Mouse (Mus musculus): ENCODE results near the gene Itpkb. TPM values are rescaled to one million over a fixed set of nuclear protein-coding genes. Genes with fewer than 3 reads are reported as not detected.

Gene Itpkb
- polyA plus RNA-seq, 1 experiment from 2014 or later, result 9.4 TPM

GRCm38 (mm10) chr1:180347907-180348306 lies 17.6 kb downstream of the Itpkb start:
- Histone ChIP-seq H3K4me3 (ENCODE audit: low read length) (no peak overlapping the region), H3K4me1 (replicated peaks; ENCODE audit: control insufficient read depth, insufficient read depth, low read length) (peaks cover 24% of the 10 kb centered on the region), H3K27me3 (ENCODE audit: control insufficient read depth, insufficient read depth, low read depth, low read length) (no peaks in the 10 kb centered on the region), H3K27ac (ENCODE audit: low read length) (no peak overlapping the region), H3K4me2 (ENCODE audit: low read depth, low read length) (no peak overlapping the region), H3K9me3 (ENCODE audit: control insufficient read depth, low read length) (no peaks in the 10 kb centered on the region), H3K9ac (ENCODE audit: low read length) (no peak overlapping the region), H3K36me3 (ENCODE audit: control insufficient read depth, insufficient read depth, low read length) (no peaks in the 10 kb centered on the region)
- no peak for ATAC-seq (ENCODE audit: low read depth)
- WGBS, result 80% methylated on average over 6 of the region's 6 CpGs

GRCm38 (mm10) chr1:180349090-180349489 lies 18.8 kb downstream of the Itpkb start:
- H3K27ac ChIP-seq (ENCODE audit: low read length), result no peak overlapping the region
- H3K36me3 ChIP-seq (ENCODE audit: control insufficient read depth, insufficient read depth, low read length), result no peaks in the 10 kb centered on the region
- no peak overlapping the region for H3K4me3 ChIP-seq (ENCODE audit: low read length)
- H3K4me1 ChIP-seq (replicated peaks; ENCODE audit: control insufficient read depth, insufficient read depth, low read length), result peaks cover 25% of the 10 kb centered on the region
- H3K9ac ChIP-seq (ENCODE audit: low read length), result no peak overlapping the region
- ATAC-seq (ENCODE audit: low read depth), result no peak
- no peaks in the 10 kb centered on the region for H3K27me3 ChIP-seq (ENCODE audit: control insufficient read depth, insufficient read depth, low read depth, low read length)
- H3K9me3 ChIP-seq (ENCODE audit: control insufficient read depth, low read length), result no peaks in the 10 kb centered on the region
- no peak overlapping the region for H3K4me2 ChIP-seq (ENCODE audit: low read depth, low read length)

- Histone ChIP-seq H3K27ac (ENCODE audit: low read length) (no peak overlapping the region), H3K4me2 (ENCODE audit: low read depth, low read length) (no peak overlapping the region), H3K27me3 (ENCODE audit: control insufficient read depth, insufficient read depth, low read depth, low read length) (no peaks in the 10 kb centered on the region), H3K4me3 (ENCODE audit: low read length) (no peak overlapping the region), H3K9ac (ENCODE audit: low read length) (no peak overlapping the region), H3K9me3 (ENCODE audit: control insufficient read depth, low read length) (no peaks in the 10 kb centered on the region), H3K4me1 (replicated peaks; ENCODE audit: control insufficient read depth, insufficient read depth, low read length) (peaks cover 39% of the 10 kb centered on the region), H3K36me3 (ENCODE audit: control insufficient read depth, insufficient read depth, low read length) (no peaks in the 10 kb centered on the region)
- 21% methylated on average over 3 of the region's 3 CpGs for WGBS
- ATAC-seq (ENCODE audit: low read depth), result no peak
Observed at GRCm38 (mm10) chr1:180352258-180352657, 22.0 kb downstream of the Itpkb start.

- H3K9ac ChIP-seq (ENCODE audit: low read length), result no peak overlapping the region
- H3K27me3 ChIP-seq (ENCODE audit: control insufficient read depth, insufficient read depth, low read depth, low read length), result no peaks in the 10 kb centered on the region
- ATAC-seq (ENCODE audit: low read depth), result no peak
- H3K4me3 ChIP-seq (ENCODE audit: low read length), result no peak overlapping the region
- no peaks in the 10 kb centered on the region for H3K36me3 ChIP-seq (ENCODE audit: control insufficient read depth, insufficient read depth, low read length)
- H3K9me3 ChIP-seq (ENCODE audit: control insufficient read depth, low read length), result no peaks in the 10 kb centered on the region
- no peak overlapping the region for H3K4me2 ChIP-seq (ENCODE audit: low read depth, low read length)
- no peak overlapping the region for H3K27ac ChIP-seq (ENCODE audit: low read length)
- H3K4me1 ChIP-seq (replicated peaks; ENCODE audit: control insufficient read depth, insufficient read depth, low read length), result peaks cover 41% of the 10 kb centered on the region
- 45% methylated on average over 4 of the region's 4 CpGs for WGBS
Observed at GRCm38 (mm10) chr1:180354129-180354528, 23.8 kb downstream of the Itpkb start.

- Histone ChIP-seq H3K4me1 (replicated peaks; ENCODE audit: control insufficient read depth, insufficient read depth, low read length) (peaks cover 41% of the 10 kb centered on the region), H3K9ac (ENCODE audit: low read length) (no peak overlapping the region), H3K27ac (ENCODE audit: low read length) (0 out of 2 replicates have a peak overlapping the region, but pooled peaks have one; percentile 28), H3K9me3 (ENCODE audit: control insufficient read depth, low read length) (no peaks in the 10 kb centered on the region), H3K4me3 (ENCODE audit: low read length) (no peak overlapping the region), H3K4me2 (ENCODE audit: low read depth, low read length) (no peak overlapping the region), H3K36me3 (ENCODE audit: control insufficient read depth, insufficient read depth, low read length) (no peaks in the 10 kb centered on the region), H3K27me3 (ENCODE audit: control insufficient read depth, insufficient read depth, low read depth, low read length) (no peaks in the 10 kb centered on the region)
- ATAC-seq (ENCODE audit: low read depth), result no peak
- 81% methylated on average over 13 of the region's 13 CpGs for WGBS
Observed at GRCm38 (mm10) chr1:180354976-180355730, 24.9 kb downstream of the Itpkb start.

- Histone ChIP-seq H3K27ac (ENCODE audit: low read length) (peak overlapping the region; percentile 28), H3K9ac (ENCODE audit: low read length) (no peak overlapping the region), H3K4me2 (ENCODE audit: low read depth, low read length) (no peak overlapping the region), H3K4me3 (ENCODE audit: low read length) (no peak overlapping the region), H3K36me3 (ENCODE audit: control insufficient read depth, insufficient read depth, low read length) (no peaks in the 10 kb centered on the region; the same call in 1 of the 2 replicates), H3K9me3 (ENCODE audit: control insufficient read depth, low read length) (no peaks in the 10 kb centered on the region), H3K27me3 (ENCODE audit: control insufficient read depth, insufficient read depth, low read depth, low read length) (no peaks in the 10 kb centered on the region), H3K4me1 (replicated peaks; ENCODE audit: control insufficient read depth, insufficient read depth, low read length) (peaks cover 41% of the 10 kb centered on the region)
- peak; percentile 27; the same call in 1 of the 2 replicates for ATAC-seq (ENCODE audit: low read depth)
- 71% methylated on average over 4 of the region's 4 CpGs for WGBS
Observed at GRCm38 (mm10) chr1:180356176-180356575, 25.9 kb downstream of the Itpkb start.

GRCm38 (mm10) chr1:180356857-180357256 lies 26.6 kb downstream of the Itpkb start:
- Histone ChIP-seq H3K9me3 (ENCODE audit: control insufficient read depth, low read length) (no peaks in the 10 kb centered on the region), H3K4me2 (ENCODE audit: low read depth, low read length) (no peak overlapping the region), H3K36me3 (ENCODE audit: control insufficient read depth, insufficient read depth, low read length) (no peaks in the 10 kb centered on the region; the same call in 1 of the 2 replicates), H3K27me3 (ENCODE audit: control insufficient read depth, insufficient read depth, low read depth, low read length) (no peaks in the 10 kb centered on the region), H3K4me3 (ENCODE audit: low read length) (no peak overlapping the region), H3K4me1 (replicated peaks; ENCODE audit: control insufficient read depth, insufficient read depth, low read length) (peaks cover 35% of the 10 kb centered on the region), H3K27ac (ENCODE audit: low read length) (no peak overlapping the region), H3K9ac (ENCODE audit: low read length) (no peak overlapping the region)
- 58% methylated on average over 6 of the region's 6 CpGs for WGBS
- ATAC-seq (ENCODE audit: low read depth), result no peak

- H3K27ac ChIP-seq (ENCODE audit: low read length), result no peak overlapping the region
Observed at GRCm38 (mm10) chr1:180357893-180358331, 27.6 kb downstream of the Itpkb start.

GRCm38 (mm10) chr1:180358466-180358865 lies 28.2 kb downstream of the Itpkb start:
- 87% methylated on average over 8 of the region's 9 CpGs for WGBS
- Histone ChIP-seq H3K4me3 (ENCODE audit: low read length) (no peak overlapping the region), H3K27ac (ENCODE audit: low read length) (no peak overlapping the region), H3K4me2 (ENCODE audit: low read depth, low read length) (no peak overlapping the region), H3K27me3 (ENCODE audit: control insufficient read depth, insufficient read depth, low read depth, low read length) (no peaks in the 10 kb centered on the region), H3K36me3 (ENCODE audit: control insufficient read depth, insufficient read depth, low read length) (no peaks in the 10 kb centered on the region; the same call in 1 of the 2 replicates), H3K9ac (ENCODE audit: low read length) (no peak overlapping the region), H3K4me1 (replicated peaks; ENCODE audit: control insufficient read depth, insufficient read depth, low read length) (peaks cover 30% of the 10 kb centered on the region), H3K9me3 (ENCODE audit: control insufficient read depth, low read length) (no peaks in the 10 kb centered on the region)
- no peak for ATAC-seq (ENCODE audit: low read depth)

More at GRCm38 (mm10) chr1:180357893-180358331, 27.6 kb downstream of the Itpkb start:
- 45% methylated on average over 7 of the region's 7 CpGs for WGBS
- no peaks in the 10 kb centered on the region for H3K27me3 ChIP-seq (ENCODE audit: control insufficient read depth, insufficient read depth, low read depth, low read length)
- peaks cover 29% of the 10 kb centered on the region for H3K4me1 ChIP-seq (replicated peaks; ENCODE audit: control insufficient read depth, insufficient read depth, low read length)
- no peak overlapping the region for H3K4me2 ChIP-seq (ENCODE audit: low read depth, low read length)
- H3K36me3 ChIP-seq (ENCODE audit: control insufficient read depth, insufficient read depth, low read length), result no peaks in the 10 kb centered on the region; the same call in 1 of the 2 replicates
- ATAC-seq (ENCODE audit: low read depth), result no peak
- no peaks in the 10 kb centered on the region for H3K9me3 ChIP-seq (ENCODE audit: control insufficient read depth, low read length)
- H3K9ac ChIP-seq (ENCODE audit: low read length), result no peak overlapping the region
- H3K4me3 ChIP-seq (ENCODE audit: low read length), result no peak overlapping the region

Data from lung, embryonic 16.5 days (tissue).